Mouse (Mus musculus): ENCODE data around the gene Gm11985.

The Gm11985 gene

DNA sequence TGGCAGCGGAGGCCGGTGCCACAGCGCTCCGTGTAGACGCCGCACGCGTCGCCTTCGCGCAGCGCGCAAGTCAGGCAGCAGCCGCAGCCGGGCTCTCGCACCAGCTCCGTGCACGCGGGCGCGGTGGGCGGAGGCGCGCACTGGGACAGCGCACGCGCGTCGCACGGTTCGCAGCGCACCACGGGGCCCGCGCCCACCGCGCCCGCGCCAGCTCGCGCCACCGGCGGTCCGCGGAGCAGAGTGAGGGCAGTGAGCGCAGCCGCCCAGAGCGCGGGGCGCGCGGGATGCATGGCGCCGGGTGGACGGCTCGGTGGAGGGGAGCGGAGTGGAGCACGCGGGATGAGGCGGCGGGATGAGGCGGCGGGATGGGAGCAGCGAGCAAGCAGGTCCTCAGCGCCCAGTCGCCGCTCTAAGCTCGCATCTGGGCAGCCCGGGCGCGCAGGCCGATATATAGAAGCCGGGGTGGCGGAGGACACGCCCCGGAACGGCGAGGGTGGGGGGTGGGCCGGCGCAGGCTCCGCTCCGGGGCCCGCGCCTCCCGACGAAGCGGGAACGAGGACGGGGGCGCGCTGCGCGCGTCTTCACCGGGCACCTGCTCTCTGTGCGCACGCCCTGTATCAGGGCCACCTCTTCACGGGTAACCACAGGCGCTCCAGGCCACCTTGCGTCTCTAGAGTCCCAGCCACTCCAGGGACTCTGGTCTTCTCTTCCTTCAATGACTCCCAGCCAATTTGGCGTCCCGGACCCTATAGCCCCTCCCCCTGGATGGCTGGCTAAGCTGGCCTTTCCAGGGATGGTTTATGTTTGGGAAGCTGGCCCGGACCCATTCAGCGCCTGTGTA, 25.4 kb upstream of the Gm11985 start, which contains the start of gene Igfbp3:
Gene Igfbp3 (minus strand): TSS at position 423 of the 841 bp plus-strand sequence.
- Histone ChIP-seq H3K27me3 (ENCODE audit: control insufficient read depth, insufficient read depth, low read length, poor library complexity, severe bottlenecking) (no peaks in the 10 kb centered on the region), H3K36me3 (ENCODE audit: control insufficient read depth, insufficient read depth, low read length, poor library complexity, severe bottlenecking) (no peaks in the 10 kb centered on the region)
- no peak for DNase-seq (ENCODE audit: low read depth, low spot score)

DNA sequence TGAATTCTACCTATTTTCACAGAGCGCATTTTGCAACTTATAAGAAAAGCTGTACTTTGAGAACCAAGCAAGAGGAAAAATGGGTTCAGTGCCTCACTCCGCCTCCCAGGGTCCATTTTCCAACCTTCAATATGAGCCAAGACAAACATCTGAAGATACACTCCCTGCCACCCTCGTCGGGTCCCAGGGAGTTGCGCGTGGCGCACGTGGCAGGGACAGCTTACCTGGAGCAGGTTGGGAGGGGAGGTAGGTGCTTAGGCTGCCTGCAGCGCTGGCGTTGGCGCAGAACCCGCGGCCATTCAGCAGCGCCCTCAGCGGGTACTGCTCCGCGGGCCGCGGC, 24.8 kb upstream of the Gm11985 start:
- Histone ChIP-seq H3K36me3 (ENCODE audit: control insufficient read depth, insufficient read depth, low read length, poor library complexity, severe bottlenecking) (no peaks in the 10 kb centered on the region), H3K27me3 (ENCODE audit: control insufficient read depth, insufficient read depth, low read length, poor library complexity, severe bottlenecking) (no peaks in the 10 kb centered on the region)
- DNase-seq (ENCODE audit: low read depth, low spot score): no peak

DNA sequence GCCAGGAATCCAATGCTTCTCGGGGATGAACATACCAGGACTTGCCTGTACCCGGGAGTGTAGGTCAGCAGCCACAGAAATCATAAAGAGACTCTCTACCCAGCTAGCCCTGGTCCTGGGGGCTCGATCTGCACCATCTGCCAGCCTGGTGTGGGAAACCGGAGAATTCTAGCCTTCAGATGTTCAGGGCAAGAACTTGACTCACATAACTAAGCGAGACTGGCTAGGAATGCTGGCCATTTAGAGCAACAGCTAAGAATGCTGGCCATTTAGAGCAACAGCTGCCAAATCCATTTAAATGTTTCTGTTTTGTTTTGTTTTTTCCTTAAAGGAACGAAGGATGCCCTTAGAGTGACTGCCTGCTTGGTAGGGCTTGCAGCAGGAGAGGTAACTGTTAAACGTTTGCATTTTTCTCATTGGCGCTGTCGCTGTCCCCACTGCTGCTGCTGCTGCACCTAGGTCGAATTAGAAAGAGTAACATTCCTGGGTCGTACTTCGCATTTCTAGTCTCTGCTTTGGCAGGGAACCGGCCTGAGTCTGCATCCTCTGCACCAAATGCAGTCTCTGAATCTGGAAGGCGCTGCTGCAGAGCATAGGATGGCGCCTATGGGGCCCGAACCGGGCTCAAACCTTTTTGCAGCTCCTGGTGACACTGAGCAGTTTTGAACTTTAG, 23.9 kb upstream of the Gm11985 start:
- no peak for DNase-seq (ENCODE audit: low read depth, low spot score)
- Histone ChIP-seq H3K36me3 (ENCODE audit: control insufficient read depth, insufficient read depth, low read length, poor library complexity, severe bottlenecking) (no peaks in the 10 kb centered on the region), H3K27me3 (ENCODE audit: control insufficient read depth, insufficient read depth, low read length, poor library complexity, severe bottlenecking) (no peaks in the 10 kb centered on the region)

DNA sequence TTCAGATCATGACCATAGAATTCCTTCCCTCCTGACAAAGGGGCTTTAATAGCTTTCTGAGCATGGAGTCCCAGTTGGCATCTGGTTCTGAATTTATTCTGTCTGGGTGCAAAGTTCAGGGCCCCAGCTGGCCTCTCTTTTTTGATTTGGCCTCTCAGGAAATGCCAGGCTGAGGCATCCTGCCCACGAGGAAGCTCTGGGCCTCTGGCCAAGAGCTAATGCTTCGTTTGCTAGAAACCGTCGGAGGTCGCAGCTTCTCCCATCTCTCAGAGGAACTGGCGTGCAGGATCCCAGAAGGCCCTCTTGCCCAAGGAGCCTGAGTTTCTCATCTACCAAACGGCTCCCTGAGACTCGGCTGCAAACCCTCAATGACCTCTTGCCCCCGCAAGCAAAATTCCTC, 22.8 kb upstream of the Gm11985 start:
- DNase-seq (ENCODE audit: low read depth, low spot score): no peak

DNA sequence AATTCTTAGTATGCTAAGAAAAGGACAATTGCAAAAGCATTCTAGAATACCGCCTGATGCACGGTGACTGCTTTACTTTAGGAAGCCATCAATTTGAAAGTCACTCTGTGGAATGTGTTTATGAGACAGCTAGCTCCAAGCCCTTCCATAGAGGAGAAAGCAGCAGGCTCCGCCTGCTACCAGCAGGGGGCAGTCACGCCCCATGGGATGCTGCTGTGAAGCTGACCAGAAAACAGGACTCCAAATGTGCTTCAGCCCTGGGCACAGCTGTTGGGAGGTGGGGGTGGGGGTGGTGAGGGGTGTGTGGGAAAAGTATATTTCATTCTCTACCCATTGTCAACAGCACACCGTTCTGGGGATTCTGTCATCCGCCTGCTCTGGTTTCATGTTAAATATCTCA, 22.0 kb upstream of the Gm11985 start:
- no peaks in the 10 kb centered on the region for H3K27me3 ChIP-seq (ENCODE audit: control insufficient read depth, insufficient read depth, low read length, poor library complexity, severe bottlenecking)
- peak; percentile 5 for DNase-seq (ENCODE audit: low read depth, low spot score)
- no peaks in the 10 kb centered on the region for H3K36me3 ChIP-seq (ENCODE audit: control insufficient read depth, insufficient read depth, low read length, poor library complexity, severe bottlenecking)

More for the DNA sequence above, 22.8 kb upstream of the Gm11985 start:
- Histone ChIP-seq H3K27me3 (ENCODE audit: control insufficient read depth, insufficient read depth, low read length, poor library complexity, severe bottlenecking) (no peaks in the 10 kb centered on the region), H3K36me3 (ENCODE audit: control insufficient read depth, insufficient read depth, low read length, poor library complexity, severe bottlenecking) (no peaks in the 10 kb centered on the region)

DNA sequence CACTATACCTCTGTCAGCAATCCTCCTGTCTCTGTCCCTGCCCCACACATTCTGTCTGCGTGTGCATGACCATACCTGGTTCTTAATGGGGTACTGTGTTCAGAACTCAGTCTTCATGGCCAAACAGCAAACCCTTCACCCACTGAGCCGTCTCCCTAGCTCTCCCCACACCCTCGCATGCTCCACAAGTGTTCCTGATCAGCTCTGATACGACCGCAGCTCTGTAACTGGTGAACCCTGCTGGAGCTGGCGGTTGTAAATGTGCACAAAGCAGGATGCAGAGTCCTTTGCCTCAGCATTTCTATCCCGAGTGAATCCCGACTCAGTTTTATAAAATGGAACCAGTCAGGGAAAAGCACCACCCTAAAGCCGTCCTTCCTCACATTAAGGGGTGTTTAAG, 15.5 kb upstream of the Gm11985 start:
- DNase-seq (ENCODE audit: low read depth, low spot score): no peak
- H3K27me3 ChIP-seq (ENCODE audit: control insufficient read depth, insufficient read depth, low read length, poor library complexity, severe bottlenecking): no peaks in the 10 kb centered on the region
- H3K36me3 ChIP-seq (ENCODE audit: control insufficient read depth, insufficient read depth, low read length, poor library complexity, severe bottlenecking): no peaks in the 10 kb centered on the region

DNA sequence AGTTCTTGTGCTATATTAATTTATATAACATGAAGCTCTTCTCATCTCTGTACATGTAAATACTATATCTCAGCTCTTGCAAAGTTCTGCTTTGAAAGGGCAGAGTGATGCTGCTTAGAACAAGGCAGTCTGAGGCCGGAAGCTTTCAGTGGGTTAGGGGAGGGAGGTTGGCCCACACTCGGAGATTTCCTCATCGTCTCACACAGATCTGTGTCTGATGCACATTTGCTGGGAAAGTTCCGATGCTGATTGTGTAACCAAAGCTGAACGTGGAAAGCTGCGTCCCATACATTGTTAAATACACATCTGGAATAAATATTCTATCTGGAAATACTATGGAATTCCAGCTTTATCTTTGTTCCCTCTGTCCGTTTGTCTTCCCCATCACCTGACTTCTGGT, 13.8 kb upstream of the Gm11985 start:
- no peaks in the 10 kb centered on the region for H3K27me3 ChIP-seq (ENCODE audit: control insufficient read depth, insufficient read depth, low read length, poor library complexity, severe bottlenecking)
- no peaks in the 10 kb centered on the region for H3K36me3 ChIP-seq (ENCODE audit: control insufficient read depth, insufficient read depth, low read length, poor library complexity, severe bottlenecking)
- no peak for DNase-seq (ENCODE audit: low read depth, low spot score)

DNA sequence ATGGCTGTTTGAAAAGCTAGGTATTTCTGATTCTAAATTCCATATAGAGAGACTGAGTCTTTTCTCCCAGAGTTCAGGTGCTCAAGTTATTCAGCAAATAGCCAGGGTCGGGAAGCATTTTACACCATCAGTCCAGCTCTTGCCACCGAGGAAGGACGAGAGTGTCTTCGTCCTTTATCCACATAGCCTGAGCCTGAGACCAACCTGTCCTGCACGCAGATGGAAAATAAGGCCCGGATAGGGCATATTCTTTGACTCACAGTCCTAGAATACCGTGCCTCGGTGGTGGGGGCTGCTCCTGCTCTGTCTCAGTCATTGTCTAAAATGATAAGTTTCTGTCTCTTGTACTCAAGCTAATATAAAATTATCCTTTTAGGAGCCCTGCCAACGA, 12.0 kb upstream of the Gm11985 start:
- H3K36me3 ChIP-seq (ENCODE audit: control insufficient read depth, insufficient read depth, low read length, poor library complexity, severe bottlenecking): no peaks in the 10 kb centered on the region
- no peak for DNase-seq (ENCODE audit: low read depth, low spot score)
- H3K27me3 ChIP-seq (ENCODE audit: control insufficient read depth, insufficient read depth, low read length, poor library complexity, severe bottlenecking): no peaks in the 10 kb centered on the region

DNA sequence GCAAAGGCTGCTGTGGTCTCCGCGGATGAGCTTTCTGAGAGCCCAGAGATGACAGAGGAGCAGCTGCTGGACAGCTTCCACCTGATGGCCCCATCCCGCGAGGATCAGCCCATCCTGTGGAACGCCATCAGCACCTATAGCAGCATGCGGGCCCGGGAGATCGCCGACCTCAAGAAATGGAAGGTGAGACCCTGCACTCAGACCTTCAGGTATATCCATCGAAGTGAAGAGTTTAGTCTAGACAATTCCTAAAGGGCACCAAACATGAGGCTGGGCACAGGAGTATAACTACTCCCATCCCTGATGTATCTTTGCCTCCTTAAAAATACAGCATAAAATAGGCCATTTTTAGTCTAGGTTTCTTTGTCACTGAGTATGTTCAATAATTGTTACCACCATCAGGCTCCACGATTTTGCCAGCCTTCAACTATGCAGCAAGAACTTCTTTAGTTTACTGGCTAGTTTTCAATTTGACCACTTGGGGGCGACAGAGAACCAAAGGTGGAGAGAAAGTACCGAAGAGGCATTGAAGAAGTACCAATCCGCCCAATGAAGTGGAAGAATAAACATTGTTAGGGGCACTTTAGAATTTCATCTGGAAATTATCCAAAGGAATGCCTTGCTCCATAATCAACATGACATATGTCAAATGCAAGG, 11.5 kb upstream of the Gm11985 start:
- DNase-seq (ENCODE audit: low read depth, low spot score): peak; percentile 25
- no peaks in the 10 kb centered on the region for H3K36me3 ChIP-seq (ENCODE audit: control insufficient read depth, insufficient read depth, low read length, poor library complexity, severe bottlenecking)
- no peaks in the 10 kb centered on the region for H3K27me3 ChIP-seq (ENCODE audit: control insufficient read depth, insufficient read depth, low read length, poor library complexity, severe bottlenecking)

DNA sequence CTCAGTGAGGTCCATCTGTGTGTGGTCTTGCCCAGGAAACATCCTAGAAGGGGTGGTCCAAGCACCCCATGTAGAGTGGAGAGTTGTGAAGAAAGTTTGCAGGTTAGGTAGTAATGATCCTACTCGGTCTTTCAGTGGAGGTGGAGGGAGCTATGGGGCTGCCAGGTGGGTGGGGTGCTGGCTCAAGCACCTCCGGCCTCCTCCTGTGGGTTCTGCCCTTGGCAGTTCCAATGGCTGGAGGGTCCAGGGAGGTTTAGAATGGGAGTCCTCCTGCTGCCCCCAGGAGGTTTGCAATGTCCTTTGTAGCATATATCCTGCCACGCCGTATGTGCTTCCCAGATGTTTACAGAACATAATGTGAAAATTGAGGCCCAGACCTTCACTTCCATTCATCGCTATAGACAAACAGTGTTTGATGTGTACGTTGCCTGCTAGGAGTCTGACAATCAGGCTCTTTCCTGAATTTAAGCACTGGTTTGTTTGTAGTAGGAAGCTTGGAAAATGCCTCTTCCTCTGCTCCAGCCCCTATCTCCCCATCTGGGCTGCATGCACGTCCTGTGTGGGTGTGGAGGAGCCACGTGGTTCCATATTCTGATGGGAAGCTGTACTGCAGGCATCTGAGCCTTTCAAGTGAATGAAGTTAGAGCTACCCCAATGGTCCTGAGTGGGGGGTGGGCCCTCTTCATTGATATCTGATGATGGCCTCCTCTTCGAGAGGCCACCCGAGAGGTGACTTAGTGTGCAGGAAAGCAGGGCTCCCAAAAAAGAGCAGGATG, 10.3 kb upstream of the Gm11985 start:
- no peaks in the 10 kb centered on the region for H3K27me3 ChIP-seq (ENCODE audit: control insufficient read depth, insufficient read depth, low read length, poor library complexity, severe bottlenecking)
- DNase-seq (ENCODE audit: low read depth, low spot score): no peak
- no peaks in the 10 kb centered on the region for H3K36me3 ChIP-seq (ENCODE audit: control insufficient read depth, insufficient read depth, low read length, poor library complexity, severe bottlenecking)

DNA sequence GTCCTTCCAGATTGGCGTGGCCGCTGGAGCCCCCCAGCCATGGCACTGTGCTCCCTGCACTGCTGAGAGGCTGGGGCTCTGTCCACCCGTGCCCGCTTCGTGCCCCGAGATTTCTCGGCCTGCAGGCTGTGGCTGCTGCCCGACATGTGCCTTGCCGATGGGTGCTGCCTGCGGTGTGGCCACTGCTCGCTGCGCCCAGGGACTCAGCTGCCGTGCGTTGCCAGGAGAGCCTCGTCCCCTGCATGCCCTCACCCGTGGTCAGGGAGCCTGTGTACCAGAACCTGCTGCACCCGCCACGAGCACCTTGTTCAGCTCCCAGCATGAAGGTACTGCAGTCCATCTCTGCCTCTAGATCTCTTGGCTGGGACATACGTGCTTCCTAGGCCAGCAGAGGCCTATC, 9.6 kb upstream of the Gm11985 start:
- DNase-seq (ENCODE audit: low read depth, low spot score): no peak
- Histone ChIP-seq H3K36me3 (ENCODE audit: control insufficient read depth, insufficient read depth, low read length, poor library complexity, severe bottlenecking) (no peaks in the 10 kb centered on the region), H3K27me3 (ENCODE audit: control insufficient read depth, insufficient read depth, low read length, poor library complexity, severe bottlenecking) (no peaks in the 10 kb centered on the region)

DNA sequence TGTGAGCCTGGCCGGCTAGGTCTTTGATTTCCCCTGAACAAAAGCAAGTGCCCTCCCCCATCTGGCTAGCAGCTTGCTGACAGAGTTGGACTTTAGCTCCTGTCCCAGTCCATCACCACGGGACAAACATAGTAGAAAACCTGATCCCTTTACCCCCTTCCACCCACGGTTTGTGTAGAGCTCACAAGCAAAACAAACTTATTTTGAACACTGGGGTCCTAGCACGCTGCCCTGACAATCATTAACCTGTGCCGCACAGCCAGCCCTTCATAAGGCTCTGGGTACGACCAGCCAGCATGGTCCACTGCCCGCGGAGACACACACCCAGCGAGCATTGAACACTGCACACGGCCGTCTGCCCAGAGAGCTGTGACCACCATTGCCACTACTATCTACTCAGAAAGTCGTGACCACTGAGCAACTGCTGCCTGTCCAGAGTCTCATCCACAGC, 9.1 kb upstream of the Gm11985 start, which contains the start of gene Igfbp1:
Gene Igfbp1 (plus strand): TSS at position 292 of the 451 bp plus-strand sequence.
- no peaks in the 10 kb centered on the region for H3K36me3 ChIP-seq (ENCODE audit: control insufficient read depth, insufficient read depth, low read length, poor library complexity, severe bottlenecking)
- no peaks in the 10 kb centered on the region for H3K27me3 ChIP-seq (ENCODE audit: control insufficient read depth, insufficient read depth, low read length, poor library complexity, severe bottlenecking)
- no peak for DNase-seq (ENCODE audit: low read depth, low spot score)

DNA sequence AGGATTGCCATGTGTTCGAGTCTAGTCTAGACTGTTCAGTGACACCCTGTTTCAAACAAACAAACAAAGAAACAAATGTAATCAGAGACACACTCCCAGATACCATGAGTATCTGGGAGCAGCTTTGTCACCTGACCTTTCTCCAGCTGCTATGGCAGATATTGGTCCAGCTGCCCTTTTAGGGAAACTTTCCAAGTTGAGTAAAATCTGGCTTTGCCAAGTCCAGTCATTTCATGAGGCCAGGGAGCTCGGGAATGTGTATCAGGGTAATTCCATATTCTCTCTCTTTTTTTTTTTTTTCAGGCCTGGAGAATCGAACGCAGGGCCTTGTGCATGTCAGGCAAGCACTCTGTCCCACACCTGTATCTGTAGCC, 6.9 kb upstream of the Gm11985 start:
- DNase-seq (ENCODE audit: low read depth, low spot score): no peak
- Histone ChIP-seq H3K27me3 (ENCODE audit: control insufficient read depth, insufficient read depth, low read length, poor library complexity, severe bottlenecking) (no peaks in the 10 kb centered on the region), H3K36me3 (ENCODE audit: control insufficient read depth, insufficient read depth, low read length, poor library complexity, severe bottlenecking) (no peaks in the 10 kb centered on the region)

DNA sequence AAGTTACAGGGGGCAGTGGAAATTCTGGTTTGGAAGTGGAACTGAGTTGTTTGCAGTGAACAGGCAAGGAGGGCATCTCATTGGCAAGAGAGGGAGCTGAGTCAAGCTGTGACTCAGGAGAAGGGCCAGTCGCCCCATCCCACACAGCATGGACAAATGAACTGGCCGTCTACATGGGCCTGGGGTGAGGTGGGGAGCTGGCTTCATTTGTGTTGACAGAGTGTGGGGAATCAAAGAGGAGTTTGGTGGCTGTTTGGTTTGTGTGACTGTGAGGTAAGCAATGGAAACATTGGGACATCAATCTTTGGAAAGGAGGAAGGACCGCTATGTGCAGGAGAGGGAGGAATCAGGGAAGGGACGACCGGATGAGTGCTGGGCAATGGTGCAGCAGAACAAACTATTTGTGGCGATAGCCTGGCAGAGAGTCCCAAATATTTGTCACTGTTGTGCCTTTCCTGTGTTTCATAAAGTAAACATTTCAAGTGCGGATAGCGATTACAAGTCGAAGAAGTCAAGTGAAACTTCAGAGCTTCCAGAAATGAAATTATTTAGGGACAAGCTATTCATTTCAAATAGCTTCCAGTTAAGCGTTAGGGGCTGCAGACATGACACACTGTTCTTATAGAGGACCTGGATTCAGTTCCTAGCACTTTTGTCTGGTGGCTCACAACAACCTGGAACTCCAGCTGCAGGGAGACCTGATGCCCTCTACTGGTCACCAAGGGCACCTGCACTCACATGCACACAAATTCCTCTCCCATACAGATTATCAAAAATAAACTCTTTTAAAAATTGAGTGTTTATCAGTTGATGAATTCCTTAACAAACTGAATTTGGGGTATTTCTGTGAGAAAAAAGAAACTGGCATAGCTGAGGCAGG, 6.3 kb upstream of the Gm11985 start:
- no peaks in the 10 kb centered on the region for H3K27me3 ChIP-seq (ENCODE audit: control insufficient read depth, insufficient read depth, low read length, poor library complexity, severe bottlenecking)
- no peaks in the 10 kb centered on the region for H3K36me3 ChIP-seq (ENCODE audit: control insufficient read depth, insufficient read depth, low read length, poor library complexity, severe bottlenecking)
- DNase-seq (ENCODE audit: low read depth, low spot score): no peak

Measured in splenic B cell, adult 2 months (primary cell).